Mouse (Mus musculus): Measurements from ENCODE around the gene Ccr7. TPM values are rescaled to one million over a fixed set of nuclear protein-coding genes. Genes with fewer than 3 reads are reported as not detected.
A peak's percentile ranks its signal among the peaks of the same experiment; 100 is the strongest.

The Ccr7 gene
- total RNA-seq (2015) (0.17 and 0.22 TPM in 2 replicates), total RNA-seq (2017) (not detected in 2 replicates)

DNA sequence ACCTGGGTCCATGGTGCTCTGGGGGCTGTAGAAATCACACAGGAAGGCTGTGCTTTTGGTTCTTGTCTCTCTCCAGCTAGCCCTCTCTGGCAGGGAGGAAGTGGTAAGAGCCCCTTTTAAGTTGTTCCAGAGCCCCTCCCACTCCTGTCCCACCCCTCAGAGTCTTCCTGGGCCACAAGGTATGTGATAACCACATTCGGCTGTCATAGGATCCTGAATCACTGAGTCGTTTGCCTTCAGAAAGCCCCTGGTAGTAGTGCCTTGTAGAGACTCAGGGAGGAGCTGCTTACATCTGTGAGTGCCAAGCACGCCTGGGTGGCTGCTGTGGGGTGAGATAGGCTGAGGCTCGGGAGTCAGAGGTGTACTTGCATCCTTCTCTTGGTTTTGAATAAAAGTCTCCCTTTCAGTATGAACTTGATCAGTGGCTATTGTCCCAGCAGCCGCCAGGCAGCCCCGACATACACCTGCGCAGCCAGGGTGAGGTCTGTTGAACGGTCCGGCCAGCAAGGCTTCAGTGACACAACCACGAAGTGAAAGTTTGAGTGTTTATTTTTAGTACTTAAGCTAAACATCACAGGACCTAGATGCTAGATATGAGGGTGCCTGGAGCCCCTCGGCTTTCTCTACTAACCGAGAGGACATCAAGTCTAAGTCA lies at the start of gene Ccr7:
Gene Ccr7 (minus strand): TSS at position 91 of the 655 bp plus-strand sequence.
- peak; percentile 74 for ATAC-seq (replicated peaks; ENCODE audit: poor library complexity)

DNA sequence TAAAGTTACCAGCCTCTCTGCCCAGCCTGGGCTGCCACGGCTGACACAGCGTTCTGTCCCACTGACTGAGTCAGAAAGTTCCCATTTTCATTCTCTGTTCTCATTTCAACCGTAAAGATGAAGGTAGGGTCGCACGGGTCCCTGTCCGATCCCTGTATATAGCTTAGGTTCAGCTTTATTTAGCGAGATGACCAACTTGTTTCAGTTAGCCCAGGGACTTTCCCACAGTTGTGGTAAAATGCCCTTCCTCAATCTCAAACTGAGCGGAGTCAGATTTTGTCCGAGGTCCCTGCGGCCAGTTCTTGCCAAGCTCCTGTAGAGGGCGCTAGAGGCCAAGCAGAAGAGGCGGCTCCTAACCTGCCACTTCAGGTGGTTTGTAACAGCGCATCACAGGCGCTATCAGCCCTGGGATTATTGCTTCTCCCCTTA lies 34.3 kb upstream of the Ccr7 start:
- peak; percentile 95 for ATAC-seq (replicated peaks; ENCODE audit: poor library complexity)

DNA sequence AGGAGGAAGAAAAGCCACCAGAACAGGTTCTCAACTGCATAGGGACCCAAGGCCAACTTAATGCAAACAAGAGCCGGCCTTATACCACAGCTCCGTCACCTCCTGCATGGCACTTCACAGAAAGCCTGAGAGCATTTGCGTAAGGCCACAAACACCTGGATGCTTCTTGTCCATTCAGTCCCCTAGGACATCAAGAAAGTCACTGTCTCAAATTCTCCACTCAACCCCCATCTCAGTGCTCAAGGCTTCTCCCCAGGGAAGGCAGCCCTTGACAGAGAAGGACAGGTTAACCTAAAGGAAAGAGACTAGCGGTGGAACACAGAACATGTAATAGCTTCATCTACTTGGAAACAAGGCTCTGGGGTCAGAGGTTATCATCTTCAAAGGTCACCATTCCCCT lies 32.5 kb upstream of the Ccr7 start:
- no peak for ATAC-seq (replicated peaks; ENCODE audit: poor library complexity)

DNA sequence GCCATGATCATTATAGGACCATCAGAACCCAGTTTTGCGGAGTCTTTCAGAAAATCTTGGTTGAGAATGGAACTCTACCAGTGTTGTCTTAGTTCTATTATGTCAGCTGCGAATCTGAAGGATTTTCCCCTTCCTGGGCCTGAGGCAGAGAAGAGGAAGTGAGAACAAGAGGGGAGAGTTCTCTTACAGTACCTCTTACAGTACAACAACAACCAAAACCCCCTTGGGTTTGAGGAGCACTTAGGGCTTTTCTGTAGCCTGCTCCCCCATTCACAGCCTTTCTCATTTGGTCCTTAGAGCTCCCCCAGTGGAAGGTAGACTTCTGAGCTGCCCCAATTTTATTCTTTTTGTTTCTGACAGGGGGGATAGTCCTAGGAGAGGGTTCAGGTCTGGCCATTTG lies 32.0 kb upstream of the Ccr7 start:
- ATAC-seq (replicated peaks; ENCODE audit: poor library complexity) = 0 out of 2 replicates have a peak, but pooled peaks have one; percentile 24

DNA sequence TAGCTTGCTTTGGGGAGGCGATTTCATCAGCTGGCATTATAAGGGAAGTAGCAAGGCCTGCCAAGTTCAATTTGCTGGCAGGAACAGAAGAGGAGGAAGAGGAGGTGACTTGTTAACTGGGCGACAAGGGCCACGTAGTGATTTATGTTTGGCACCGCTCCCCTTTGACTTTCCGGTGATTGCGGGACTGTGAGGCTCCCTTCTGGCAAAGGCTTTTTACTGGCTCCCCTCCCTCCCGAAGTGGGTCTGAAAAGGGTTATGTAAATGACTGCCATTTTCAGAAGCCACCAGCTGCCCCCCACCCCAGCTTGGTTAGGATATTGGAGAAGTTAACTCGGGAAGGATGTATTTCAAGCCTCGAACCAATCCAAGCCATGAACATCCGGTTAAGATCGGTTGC lies 27.7 kb upstream of the Ccr7 start:
- peak; percentile 72 for ATAC-seq (replicated peaks; ENCODE audit: poor library complexity)

DNA sequence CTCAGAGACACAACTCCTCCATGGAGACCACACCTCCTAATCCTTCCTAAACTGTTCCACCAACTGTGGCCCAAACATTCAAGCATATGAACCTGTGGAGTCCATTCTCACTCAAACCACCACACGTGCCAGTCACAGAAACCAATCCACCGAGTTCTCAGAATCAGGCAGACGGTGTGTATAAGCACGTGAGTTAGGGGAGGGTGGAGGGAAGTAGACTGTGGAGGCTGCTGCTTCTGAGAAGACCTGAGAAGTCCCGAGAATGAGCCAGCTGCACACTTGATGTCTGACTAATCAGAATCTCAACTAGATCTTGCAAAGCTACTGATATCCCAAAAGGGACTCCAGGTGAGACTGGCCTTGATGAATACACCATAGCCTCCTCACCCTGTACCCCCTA lies 25.2 kb upstream of the Ccr7 start:
- ATAC-seq (replicated peaks; ENCODE audit: poor library complexity) = no peak

DNA sequence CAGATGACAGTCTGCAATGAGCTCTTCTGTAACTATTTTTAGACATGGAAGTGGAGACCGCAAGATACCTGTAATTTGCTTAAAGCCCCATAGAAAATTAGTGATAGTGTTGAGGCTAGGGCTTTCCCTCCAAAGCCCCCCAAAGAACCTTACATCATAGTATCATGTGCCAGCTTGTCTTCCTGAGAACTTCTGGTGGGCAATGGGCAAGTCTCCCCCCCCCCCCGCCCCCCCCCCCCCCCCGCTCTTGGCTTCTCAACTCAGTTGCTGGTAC lies 23.0 kb upstream of the Ccr7 start:
- no peak for ATAC-seq (replicated peaks; ENCODE audit: poor library complexity)

DNA sequence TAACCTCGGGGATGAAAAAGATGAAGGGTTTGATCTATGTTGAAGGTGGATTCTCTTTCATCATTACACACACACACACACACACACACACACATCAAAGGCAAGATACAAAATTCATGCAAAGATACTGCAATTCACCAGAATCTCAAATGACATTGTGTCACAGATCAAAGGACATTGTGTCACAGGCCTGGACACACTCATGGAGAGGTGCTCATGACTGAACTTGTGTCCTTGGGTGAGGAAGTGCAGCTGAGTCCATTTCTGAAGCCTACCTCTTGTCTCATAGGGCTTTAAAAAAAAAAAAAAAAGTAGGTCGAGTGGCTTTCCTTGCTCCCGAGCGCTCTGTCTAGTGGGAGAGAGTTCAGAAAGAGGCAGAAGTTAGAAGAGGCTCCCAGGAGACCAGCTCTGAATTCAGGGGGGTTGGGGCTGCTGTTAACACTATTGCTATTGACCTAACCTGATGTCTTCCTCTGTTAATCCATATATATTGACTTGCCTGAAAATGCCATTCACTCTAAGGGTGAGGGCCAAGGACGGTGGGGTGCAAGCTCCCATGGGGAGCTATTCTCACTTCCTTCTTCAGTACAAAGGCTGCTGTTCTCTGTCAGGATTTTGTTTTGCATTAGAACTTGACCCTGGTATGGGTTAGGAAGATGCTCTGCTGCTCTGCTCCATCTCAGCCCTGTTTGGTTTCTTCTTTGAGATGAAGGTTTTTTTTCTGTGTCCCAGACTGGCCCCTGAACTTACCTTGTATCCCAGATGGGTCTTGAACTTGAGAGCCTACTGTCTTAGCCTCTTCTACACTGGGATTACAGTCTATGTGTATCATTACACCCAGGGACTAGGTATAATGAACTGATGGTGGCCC lies 22.4 kb upstream of the Ccr7 start:
- no peak for ATAC-seq (replicated peaks; ENCODE audit: poor library complexity)

DNA sequence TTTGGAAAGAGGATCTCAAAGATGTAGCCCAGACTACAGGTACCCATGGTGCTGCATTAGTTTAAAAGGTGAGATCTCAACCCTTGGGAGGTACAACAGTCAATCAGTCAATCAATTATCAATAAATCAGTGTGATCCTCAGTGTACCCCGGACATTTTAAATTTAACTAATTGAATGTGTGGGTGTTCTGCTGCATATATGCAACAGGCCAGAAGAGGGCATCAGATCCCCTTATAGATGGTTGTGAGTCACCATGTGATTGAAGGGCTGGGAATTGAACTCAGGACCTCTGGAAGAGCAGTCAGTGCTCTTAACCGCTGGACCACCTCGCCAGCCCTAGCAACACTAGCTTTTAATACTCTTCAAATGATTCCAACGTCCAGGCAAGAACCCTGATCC lies 17.1 kb upstream of the Ccr7 start:
- no peak for ATAC-seq (replicated peaks; ENCODE audit: poor library complexity)

DNA sequence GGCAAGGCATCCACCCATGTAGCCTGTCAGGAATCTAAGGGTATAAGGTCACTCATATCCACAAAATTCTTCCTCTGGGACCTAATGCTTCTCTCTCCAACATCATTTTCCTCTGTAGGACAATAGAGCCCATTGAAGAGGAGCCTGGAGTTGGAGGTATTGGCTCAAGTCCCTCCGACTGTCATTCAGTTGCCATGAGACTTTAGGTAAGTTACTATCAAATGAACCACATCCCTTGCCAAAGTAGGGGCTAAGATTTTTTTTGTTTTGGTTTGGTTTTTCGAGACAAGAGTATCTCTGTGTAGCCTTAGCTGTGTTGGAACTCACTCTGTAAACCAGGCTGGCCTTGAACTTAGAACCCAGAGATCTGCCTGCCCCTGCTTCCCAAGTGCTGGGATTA lies 16.6 kb upstream of the Ccr7 start:
- ATAC-seq (replicated peaks; ENCODE audit: poor library complexity) = no peak

DNA sequence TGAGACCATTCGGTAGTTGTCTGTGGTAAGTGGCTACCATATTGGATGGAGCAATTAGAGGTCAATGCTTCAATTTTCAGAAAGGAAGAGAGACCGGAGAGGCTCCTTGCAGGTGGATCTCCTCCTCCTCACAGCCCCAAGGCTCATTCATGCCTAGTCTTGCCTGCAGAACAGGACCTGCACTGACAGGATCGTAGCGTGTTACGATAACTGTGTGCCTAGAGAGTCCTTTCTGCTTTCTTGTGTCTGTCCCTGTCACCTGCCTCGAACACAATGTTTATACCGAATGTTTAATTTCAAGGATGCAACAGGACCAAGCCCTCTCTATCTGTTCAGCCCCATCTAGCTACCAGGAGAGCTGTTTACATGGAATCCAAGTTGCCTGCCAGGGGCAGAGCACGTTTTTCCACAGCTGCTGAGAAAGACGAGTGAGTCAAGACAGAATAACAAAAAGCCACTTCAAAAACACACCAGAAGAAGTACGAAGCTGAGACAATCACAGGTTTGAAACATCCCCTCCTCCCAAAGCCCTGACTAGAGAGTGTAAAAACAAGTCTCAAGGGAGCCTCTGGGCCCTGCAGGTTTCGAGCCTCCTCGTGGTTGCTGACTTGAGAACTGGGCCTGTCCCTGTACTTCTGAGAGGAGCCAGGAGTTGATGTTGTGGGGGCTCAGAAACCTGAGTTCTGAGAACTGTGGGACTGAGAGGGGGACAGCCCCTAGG lies 15.8 kb upstream of the Ccr7 start:
- ATAC-seq (replicated peaks; ENCODE audit: poor library complexity) = no peak

DNA sequence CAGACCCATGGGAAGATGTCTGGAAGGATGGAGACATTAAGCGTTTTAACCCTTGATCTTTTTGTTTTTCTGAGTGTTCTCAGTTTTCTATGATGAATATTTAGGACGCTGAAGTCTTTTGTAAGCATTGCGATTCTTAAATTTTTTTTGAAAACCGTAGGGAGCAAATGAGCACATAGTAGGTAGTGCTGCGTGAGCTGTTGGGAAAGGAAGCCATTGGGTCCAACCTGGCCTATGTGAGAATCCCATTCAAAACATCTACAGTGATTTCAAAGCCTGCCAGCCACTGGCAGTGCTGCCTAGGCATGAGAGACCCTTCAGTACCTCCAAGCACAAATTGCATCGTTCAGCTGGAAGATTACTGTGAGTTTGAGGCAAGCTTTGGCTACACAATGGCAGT lies 15.1 kb upstream of the Ccr7 start:
- no peak for ATAC-seq (replicated peaks; ENCODE audit: poor library complexity)

DNA sequence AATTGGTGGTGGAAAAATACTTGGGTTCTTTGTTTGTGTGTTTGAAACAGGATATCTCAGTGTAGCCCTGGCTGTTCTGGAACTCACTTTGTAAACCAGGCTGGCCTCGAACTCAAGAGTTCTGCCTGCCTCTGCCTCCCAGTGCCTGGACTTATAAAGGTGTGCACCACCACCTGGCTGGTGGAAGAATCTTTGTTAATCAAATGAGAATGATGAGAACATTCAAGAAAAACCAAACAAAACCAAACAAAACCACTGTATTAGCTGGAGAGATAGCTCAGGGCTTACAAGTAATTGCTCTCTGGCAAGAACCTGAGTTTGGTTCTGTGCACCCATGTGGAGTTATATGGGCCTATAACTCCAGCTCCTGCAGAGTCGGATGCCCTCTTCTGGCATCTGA lies 14.6 kb upstream of the Ccr7 start:
- no peak for ATAC-seq (replicated peaks; ENCODE audit: poor library complexity)

DNA sequence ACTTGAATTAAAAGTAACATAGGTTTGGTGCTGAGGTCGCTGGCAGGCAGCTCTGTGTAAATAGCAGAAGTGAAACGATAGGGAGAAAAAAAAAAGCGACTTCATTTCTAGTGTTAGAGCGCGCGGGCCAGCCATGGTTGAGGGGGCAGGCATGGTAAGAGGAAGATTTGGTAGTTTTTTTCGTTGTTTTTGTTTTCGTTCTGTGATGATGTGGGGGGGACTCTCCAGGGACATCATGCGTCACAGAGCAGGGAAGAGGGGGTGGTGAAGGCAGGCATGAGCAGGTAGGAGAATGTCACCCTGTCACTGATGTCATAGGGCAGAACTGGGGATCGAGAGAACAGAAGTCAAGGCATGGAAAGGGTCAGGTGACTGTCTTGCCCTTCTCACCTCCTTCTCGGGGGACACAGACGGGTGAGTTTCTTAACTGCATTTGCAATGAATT lies 13.2 kb upstream of the Ccr7 start:
- ATAC-seq (replicated peaks; ENCODE audit: poor library complexity) = peak; percentile 56

DNA sequence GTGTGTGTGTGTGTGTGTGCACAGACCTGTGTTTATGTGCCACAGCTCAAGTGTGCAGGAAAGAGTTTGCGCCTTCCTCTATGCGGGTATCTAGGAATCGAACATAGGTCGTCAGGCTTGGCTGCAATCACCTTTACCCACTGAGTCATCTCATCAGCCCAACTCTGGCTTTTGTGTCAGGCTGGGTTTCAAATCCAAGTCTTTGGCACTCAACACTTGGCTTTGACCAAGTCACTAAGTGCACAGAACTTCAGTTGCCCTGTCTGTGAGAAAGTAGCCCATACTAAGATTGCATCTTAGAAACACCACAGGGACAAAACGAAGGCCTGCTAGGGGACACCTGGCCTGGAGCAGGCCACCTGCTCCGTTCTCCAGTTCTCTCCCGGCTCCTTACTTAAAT lies 12.7 kb upstream of the Ccr7 start:
- ATAC-seq (replicated peaks; ENCODE audit: poor library complexity) = no peak

DNA sequence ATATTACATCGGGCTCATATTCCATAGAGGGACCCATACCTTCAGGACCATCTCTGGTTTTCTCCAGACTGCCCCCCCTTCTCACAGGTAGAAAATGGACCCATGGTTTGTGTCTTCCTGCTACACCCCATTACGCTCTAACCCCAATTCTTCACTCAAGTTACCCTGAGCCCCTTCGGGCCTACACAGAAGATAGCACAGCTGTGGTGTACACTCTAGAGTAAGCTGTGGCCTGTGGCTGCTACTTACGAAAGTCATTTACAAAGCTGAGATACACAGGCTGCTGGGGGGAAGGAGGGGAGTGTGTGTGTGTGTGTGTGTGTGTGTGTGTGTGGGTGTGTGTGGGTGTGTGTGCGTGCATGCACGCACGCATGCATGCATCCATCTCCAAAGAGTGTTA lies 11.4 kb upstream of the Ccr7 start:
- no peak for ATAC-seq (replicated peaks; ENCODE audit: poor library complexity)

DNA sequence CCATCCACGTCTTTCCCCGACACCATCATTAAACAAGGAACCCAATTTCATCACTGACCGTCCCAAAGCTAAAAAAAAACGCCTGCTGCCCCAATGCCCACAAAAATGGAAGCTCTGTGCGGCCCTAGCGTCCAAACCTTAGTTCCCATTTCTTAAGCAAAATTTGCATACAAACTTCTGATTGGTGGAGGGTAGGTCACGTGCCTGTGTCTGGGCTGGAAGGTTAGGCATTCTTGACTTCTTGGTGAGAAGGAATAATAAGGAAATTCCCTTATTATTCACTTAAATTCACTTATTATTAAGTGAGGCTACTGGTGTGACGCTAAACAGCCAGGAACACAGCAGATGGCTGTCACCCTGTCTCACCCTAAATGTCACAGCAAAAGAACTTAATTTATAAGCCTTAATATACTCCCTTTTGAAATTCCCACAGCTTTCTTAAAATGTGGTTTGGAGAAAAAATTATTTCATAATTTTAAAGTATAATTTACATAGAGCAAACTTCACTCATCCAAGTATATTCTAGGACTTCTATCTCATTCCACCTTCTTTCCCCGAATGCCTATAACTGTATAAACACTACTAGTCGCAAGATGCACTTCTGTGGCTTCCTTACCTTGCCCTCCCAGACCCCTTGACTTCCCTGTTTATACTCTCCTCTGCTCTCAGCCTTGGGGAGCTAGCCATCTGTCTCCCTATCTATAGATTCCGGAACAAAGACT lies 10.3 kb upstream of the Ccr7 start:
- ATAC-seq (replicated peaks; ENCODE audit: poor library complexity) = peak; percentile 32

DNA sequence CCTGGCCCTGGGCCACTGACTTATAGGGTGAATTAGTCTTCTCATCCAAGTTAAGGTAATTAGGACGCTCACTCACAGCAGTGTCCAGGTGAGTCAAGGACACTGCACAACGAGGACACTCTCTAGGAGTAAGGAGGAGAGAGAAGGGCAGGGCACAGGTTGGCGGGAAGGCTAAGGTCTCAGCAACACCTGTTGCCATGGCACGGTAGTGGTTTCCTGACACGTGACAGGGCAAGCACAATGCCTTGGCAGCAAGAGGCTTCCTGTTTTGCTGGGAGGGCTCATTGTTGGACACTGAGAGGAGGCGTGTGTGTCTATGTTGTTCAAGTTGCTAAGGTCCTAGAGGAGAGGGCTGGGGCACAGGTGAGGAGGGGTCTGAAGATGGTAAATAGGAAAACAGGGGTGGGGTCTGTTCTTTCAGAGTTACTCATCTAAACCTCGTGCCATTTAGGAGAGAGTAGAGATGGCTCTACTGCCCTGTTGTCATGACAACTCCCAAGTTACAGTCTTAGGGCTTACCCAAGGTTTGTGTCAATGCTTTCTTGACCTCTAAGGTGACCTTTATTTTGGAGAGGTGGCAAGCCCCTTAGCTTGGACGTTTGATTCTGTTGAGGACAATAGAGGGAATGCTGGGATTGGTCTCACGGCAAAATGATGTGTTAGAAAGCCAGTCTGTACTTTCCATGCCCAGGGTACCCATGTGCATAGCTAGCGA lies 8.3 kb upstream of the Ccr7 start:
- peak; percentile 71 for ATAC-seq (replicated peaks; ENCODE audit: poor library complexity)

DNA sequence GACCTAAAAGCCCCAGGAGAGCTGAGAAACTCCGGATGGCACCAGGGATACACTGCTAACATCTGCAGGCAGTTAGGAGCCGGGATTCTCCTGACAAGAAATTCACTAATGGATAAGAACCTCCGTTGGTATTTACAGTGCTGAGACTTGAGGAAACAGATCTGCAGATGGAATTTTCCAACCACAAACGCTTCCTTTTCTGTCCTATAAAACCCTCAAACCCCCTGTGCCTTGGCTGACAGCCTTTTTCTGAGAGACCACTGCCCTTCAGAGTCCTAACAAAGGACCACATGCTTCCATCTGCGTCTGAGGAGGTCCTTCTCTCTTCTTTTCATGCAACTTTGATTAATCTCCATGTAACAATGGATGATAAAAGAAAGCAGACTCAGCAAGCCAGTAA lies 6.8 kb upstream of the Ccr7 start:
- no peak for ATAC-seq (replicated peaks; ENCODE audit: poor library complexity)

DNA sequence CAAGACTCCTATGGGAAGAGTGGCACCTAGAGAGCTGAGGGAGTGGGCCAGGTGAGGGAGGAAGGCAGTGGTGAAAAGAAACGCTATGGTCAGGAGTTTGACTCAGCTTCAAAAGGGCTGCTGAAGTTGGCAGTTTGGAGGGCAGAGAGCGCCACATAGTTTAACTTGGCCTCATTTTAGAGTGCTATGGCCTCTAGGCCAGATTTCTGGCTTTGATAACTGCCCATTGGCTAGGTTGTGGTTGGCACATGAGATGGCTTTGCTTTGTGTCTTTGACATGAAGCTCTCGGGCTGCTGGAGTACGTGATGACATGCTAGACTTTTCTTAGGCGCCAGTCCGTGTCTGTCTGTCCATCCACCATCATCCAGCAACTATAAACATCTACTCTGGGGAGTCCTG lies 5.4 kb upstream of the Ccr7 start:
- no peak for ATAC-seq (replicated peaks; ENCODE audit: poor library complexity)

DNA sequence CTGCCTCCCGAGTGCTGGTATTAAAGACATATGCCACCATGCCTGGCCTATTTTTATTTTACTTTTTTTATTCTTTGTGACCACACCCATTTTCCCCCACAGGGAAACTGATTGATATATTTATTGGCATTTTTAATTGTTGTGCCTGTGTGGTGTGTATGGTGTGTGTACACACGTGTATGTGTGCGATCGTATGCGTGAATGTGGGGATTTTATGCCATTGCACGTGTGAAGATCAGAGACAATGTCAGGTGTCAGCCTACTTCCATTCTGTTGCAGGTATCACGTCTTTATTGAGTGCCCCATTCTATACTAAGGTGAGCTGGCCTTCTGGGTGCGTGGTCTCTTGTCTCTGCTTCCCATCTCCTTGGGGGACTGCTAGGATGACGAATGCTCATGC lies 940 bp upstream of the Ccr7 start:
- ATAC-seq (replicated peaks; ENCODE audit: poor library complexity) = no peak
